Mouse (Mus musculus) erythroblast, embryonic 14.5 days (primary cell): ENCODE results near the gene Cacna1a. TPM values are rescaled to one million over a fixed set of nuclear protein-coding genes. Genes with fewer than 3 reads are reported as not detected.
"Not testable (repeated sequence)": the region's sequence is repeated elsewhere in the genome, so short reads cannot be mapped to it uniquely, and the experiment has no call there.

Experiments used
- H3K27me3 ChIP-seq: 2 replicates; pipeline ENCODE4 v1.6.1; 2012; ENCODE audit warnings: inconsistent platforms; ENCODE audit not compliant: control insufficient read depth
- H3K36me3 ChIP-seq: 2 replicates; pipeline ENCODE4 v1.6.1; 2012; ENCODE audit warnings: mild to moderate bottlenecking, inconsistent platforms; ENCODE audit not compliant: control insufficient read depth
- H3K4me1 ChIP-seq: 2 replicates; pipeline ENCODE4 v1.6.1; 2012; ENCODE audit warnings: inconsistent platforms; ENCODE audit not compliant: control insufficient read depth
- H3K4me3 ChIP-seq: replicated peaks from 2 replicates; pipeline ENCODE3; 2012; ENCODE audit warnings: moderate library complexity, mild to moderate bottlenecking, inconsistent platforms
- H3K9me3 ChIP-seq: 2 replicates; pipeline ENCODE4 v1.6.1; 2012; ENCODE audit warnings: low read length, inconsistent platforms, mixed read lengths; ENCODE audit not compliant: control insufficient read depth
- GATA1 ChIP-seq: IDR thresholded peaks from 2 replicates; pipeline ENCODE4 v1.6.1; 2012; ENCODE audit warnings: low read length, inconsistent platforms, mixed read lengths
- TAL1 ChIP-seq: IDR thresholded peaks from 3 replicates; pipeline ENCODE4 v1.6.1; 2012; ENCODE audit warnings: low read length, inconsistent platforms, mixed read lengths
- polyA plus RNA-seq: library from polyadenylated mRNA; stranded (reverse); fragments of >175 nt; gene quantifications from 2 replicates; pipeline ENCODE4 v1.2.3, GENCODE M21; 2012

Gene Cacna1a
- polyA plus RNA-seq, 1 experiment = 0.88 TPM

DNA sequence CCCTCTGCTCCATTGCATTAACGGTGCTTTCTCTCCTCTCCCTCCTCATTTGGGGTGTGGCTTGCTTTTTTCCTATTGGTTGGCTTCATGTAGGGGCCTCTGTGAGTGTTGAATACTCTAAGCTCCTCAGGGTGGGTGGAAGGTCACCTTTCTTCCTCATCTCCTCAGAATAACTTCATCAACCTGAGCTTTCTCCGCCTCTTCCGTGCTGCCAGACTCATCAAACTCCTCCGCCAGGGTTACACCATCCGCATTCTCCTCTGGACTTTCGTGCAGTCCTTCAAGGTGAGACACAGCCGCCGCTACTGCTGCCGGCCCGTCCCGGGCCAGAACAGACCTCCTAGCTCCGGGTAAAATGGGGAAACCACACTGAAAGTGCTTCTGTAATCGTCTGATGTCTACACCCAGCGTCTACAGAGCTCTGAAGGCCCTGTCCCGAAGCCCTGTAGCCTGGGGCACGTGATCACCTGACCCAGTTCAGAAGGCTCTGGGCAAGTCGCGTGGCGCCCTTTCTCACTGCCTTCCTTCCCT is 213.0 kb downstream of the Cacna1a start:
- Histone ChIP-seq H3K4me1 (peaks cover 4% of the 10 kb centered on the region), H3K36me3 (no peaks in the 10 kb centered on the region), H3K4me3 (no peak overlapping the region), H3K9me3 (no peaks in the 10 kb centered on the region; the same call in 1 of the 2 replicates), H3K27me3 (peaks cover 42% of the 10 kb centered on the region)
- TF ChIP-seq TAL1 (no peak), GATA1 (no peak)

GRCm38 (mm10) chr8:84614512-84615223 is 226.4 kb downstream of the Cacna1a start:
- H3K27me3 ChIP-seq = peaks cover 56% of the 10 kb centered on the region

DNA sequence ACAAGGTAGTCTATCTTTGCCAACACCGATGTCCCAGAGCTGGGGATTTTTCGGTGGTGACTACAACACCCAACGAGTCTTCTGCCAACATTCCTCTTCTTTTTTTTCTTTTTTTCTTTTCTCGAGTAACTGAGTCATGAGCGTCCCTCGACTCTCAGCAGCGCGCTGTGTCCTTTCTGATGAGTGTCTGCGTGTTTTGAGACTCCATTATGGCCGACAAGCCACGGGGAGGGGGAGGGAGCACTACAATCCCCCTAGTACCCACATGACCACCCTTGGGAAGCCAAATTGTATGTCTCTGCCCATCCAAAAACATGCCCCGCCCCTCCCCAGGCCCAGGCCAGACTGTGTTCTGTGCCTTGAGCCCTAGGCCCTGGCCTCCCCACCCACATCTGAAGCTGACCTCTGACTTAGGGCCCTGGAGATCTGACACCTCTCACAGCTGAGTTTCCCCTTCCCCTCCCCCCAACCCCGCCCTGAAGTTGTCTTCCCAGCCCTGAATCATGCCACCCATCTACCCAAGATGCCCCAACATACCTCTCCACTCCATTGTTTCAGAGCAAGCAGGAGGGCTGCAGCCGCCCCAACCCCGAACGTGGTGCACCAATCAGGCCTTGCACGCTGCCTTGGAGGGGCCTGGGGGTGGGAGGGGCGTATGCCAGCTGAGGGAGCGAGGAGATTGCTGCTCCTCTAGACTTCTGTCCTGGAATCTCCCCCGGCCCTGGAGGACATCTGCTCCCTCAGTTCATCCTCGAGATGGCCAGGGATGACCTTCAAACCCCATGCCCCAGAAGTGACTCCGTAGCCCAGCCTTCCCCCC is 227.6 kb downstream of the Cacna1a start:
- H3K9me3 ChIP-seq = no peaks in the 10 kb centered on the region
- TF ChIP-seq TAL1 = no peak

More at GRCm38 (mm10) chr8:84614512-84615223, 226.4 kb downstream of the Cacna1a start:
- Histone ChIP-seq H3K36me3 (no peaks in the 10 kb centered on the region), H3K4me1 (no peaks in the 10 kb centered on the region), H3K4me3 (no peak overlapping the region), H3K9me3 (no peaks in the 10 kb centered on the region)
- no peak for TF ChIP-seq GATA1
- TF ChIP-seq TAL1 = no peak

GRCm38 (mm10) chr8:84617005-84617404 is 228.8 kb downstream of the Cacna1a start:
- Histone ChIP-seq H3K27me3 (peaks cover 59% of the 10 kb centered on the region), H3K4me1 (peaks cover 3% of the 10 kb centered on the region), H3K9me3 (no peaks in the 10 kb centered on the region), H3K36me3 (no peaks in the 10 kb centered on the region), H3K4me3 (no peak overlapping the region)
- no peak for TF ChIP-seq GATA1
- TF ChIP-seq TAL1 = no peak

More for the DNA sequence above, 227.6 kb downstream of the Cacna1a start:
- H3K4me3 ChIP-seq = no peak overlapping the region
- H3K27me3 ChIP-seq = peaks cover 62% of the 10 kb centered on the region
- H3K4me1 ChIP-seq = no peaks in the 10 kb centered on the region
- no peaks in the 10 kb centered on the region for H3K36me3 ChIP-seq

GRCm38 (mm10) chr8:84621102-84621625 is 232.9 kb downstream of the Cacna1a start:
- Histone ChIP-seq H3K27me3 (peaks cover 35% of the 10 kb centered on the region), H3K4me1 (peaks cover 27% of the 10 kb centered on the region), H3K36me3 (no peaks in the 10 kb centered on the region), H3K4me3 (no peak overlapping the region), H3K9me3 (no peaks in the 10 kb centered on the region)
- TF ChIP-seq GATA1 (no peak), TAL1 (no peak)

- H3K4me1 ChIP-seq = peaks cover 27% of the 10 kb centered on the region
- not testable (repeated sequence) for H3K4me3 ChIP-seq, H3K36me3 ChIP-seq, H3K9me3 ChIP-seq
- H3K27me3 ChIP-seq = peaks cover 17% of the 10 kb centered on the region
Measured at GRCm38 (mm10) chr8:84623425-84623824, 235.2 kb downstream of the Cacna1a start.

DNA sequence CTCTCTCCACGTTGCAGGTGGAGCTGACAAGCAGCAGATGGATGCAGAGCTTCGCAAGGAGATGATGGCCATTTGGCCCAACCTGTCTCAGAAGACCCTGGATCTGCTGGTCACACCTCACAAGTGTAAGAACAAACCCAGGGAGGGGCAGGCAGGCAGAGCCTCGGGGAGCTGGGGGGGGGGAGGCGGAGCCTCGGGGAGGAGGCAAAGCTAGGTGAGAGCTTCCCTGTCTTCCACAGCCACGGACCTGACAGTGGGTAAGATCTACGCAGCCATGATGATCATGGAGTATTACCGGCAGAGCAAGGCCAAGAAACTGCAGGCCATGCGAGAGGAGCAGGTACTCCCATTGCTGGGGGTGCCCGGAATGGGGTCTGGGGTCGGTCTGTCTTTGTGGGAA is 241.3 kb downstream of the Cacna1a start:
- no peak for TF ChIP-seq TAL1
- TF ChIP-seq GATA1 = no peak
- no peaks in the 10 kb centered on the region for H3K36me3 ChIP-seq
- peaks cover 10% of the 10 kb centered on the region for H3K4me1 ChIP-seq
- H3K9me3 ChIP-seq = no peaks in the 10 kb centered on the region
- H3K4me3 ChIP-seq = no peak overlapping the region
- H3K27me3 ChIP-seq = no peaks in the 10 kb centered on the region; the same call in 1 of the 2 replicates

DNA sequence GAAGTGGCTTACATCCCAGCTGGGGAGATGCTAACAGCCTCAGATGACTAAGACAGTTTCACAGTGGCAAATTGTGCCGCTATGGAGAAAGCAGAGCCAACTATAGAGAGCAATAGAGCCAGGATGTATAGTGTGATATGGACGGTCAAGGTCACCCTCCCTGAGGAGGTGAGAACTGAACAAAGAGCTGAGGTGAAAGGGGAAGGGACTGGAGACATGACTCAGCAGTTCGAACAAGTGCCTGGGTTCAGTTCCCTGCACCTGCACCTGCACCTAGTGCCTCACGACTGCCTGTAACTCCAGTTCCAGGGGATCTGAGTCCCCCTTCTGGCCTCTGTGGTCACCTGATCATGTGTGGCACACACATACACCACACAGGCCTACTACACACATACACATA is 241.9 kb downstream of the Cacna1a start:
- Histone ChIP-seq H3K9me3 (no peaks in the 10 kb centered on the region), H3K4me3 (no peak overlapping the region), H3K4me1 (peaks cover 6% of the 10 kb centered on the region), H3K36me3 (no peaks in the 10 kb centered on the region), H3K27me3 (no peaks in the 10 kb centered on the region; the same call in 1 of the 2 replicates)
- TF ChIP-seq TAL1 (no peak), GATA1 (no peak)

GRCm38 (mm10) chr8:84631813-84632212 is 243.6 kb downstream of the Cacna1a start:
- Histone ChIP-seq H3K4me1 (peaks cover 5% of the 10 kb centered on the region), H3K36me3 (no peaks in the 10 kb centered on the region), H3K9me3 (no peaks in the 10 kb centered on the region), H3K27me3 (peaks cover 9% of the 10 kb centered on the region), H3K4me3 (no peak overlapping the region)
- TF ChIP-seq GATA1 = no peak
- no peak for TF ChIP-seq TAL1
